Mouse (Mus musculus): Measurements from ENCODE around the gene Capg. TPM values are rescaled to one million over a fixed set of nuclear protein-coding genes. Genes with fewer than 3 reads are reported as not detected.
A peak's percentile ranks its signal among the peaks of the same experiment; 100 is the strongest.

The Capg gene
- polyA plus RNA-seq (2012; rRNA removed) = 49.1 and 50.6 TPM in 2 replicates

DNA sequence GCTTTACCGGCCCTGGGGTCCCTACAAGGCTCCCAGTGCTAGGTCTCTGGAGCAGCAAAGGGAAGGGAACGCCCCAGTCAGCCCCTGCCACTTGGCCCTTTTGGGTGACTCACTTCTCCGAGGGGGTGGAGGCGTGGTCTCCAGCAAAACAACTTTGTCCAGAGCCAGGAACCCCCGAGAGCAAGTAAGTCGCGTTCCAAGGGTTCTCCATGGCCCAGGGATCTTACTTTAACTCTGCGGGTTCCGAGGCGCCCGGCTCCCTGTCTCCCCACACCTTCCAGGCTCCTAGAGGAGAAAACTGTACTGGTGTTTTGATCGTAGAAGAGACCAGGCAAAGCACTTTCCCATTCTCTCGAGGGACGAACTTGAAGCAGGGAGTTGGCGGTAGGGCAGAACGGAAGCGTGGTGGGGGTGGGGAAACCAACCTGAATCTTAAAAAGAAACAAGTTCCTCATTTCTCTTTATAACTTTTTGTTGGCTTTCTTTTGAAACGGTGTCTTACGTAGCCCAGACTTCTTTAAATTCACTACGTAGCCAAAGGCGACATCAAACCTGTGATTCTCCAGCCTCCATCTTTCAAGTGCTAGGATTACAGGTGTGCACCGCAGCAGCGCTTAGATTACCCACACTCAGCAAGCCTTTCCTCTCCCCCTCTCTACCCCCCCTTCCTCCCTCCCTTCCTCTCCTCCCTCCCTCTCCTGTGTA, at the start of gene Capg:
Gene Capg (plus strand): TSS at position 109 of the 705 bp plus-strand sequence.
- peak within 1 kb of the TSS; percentile 42 for H3K4me3 ChIP-seq (ENCODE audit: control insufficient read depth, insufficient read depth, low read length)
- peaks cover 22% of the 10 kb centered on the region for H3K4me1 ChIP-seq (replicated peaks; ENCODE audit: control insufficient read depth, insufficient read depth, low read length)
- under 1% methylated on average over 23 of the region's 23 CpGs for WGBS
- no peak for TF ChIP-seq CTCF (IDR thresholded peaks at IDR 0.05; ENCODE audit: borderline replicate concordance, control insufficient read depth, extremely low read depth, insufficient read depth, low read length, poor library complexity)
- no peak for TF ChIP-seq POLR2A (IDR thresholded peaks at IDR 0.05; ENCODE audit: control insufficient read depth, extremely low read depth, insufficient read depth, low read length, poor library complexity)
- peak; percentile 58 for DNase-seq
- H3K27ac ChIP-seq (ENCODE audit: control insufficient read depth, insufficient read depth, low read length) = peak within 1 kb of the TSS; percentile 83
- H3K36me3 ChIP-seq (ENCODE audit: control insufficient read depth, insufficient read depth, low read length) = no peaks in the 10 kb centered on the region
- H3K27me3 ChIP-seq (ENCODE audit: control insufficient read depth, insufficient read depth, low read length) = no peaks in the 10 kb centered on the region

DNA sequence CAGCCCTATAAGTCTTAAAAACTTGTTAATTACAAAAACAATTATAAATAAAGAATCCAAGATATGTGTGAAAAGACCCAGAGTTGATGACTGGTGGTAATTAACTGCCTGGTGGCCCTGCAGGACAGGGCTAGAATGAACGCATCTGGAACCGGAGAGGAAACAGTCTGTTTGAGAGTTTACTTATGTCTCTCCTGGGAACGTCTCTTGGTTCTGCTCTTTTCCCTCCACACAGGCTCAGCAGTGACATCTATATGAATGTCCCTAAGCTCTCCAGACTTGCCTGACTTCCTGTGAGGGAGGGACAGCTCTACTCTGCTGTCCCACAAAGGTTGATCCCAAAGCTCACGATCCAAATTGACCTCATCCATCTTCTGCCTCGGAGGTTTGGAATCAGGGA, 45.2 kb upstream of the Capg start:
- Histone ChIP-seq H3K36me3 (ENCODE audit: control insufficient read depth, insufficient read depth, low read length) (no peaks in the 10 kb centered on the region), H3K4me1 (replicated peaks; ENCODE audit: control insufficient read depth, insufficient read depth, low read length) (0 out of 2 replicates have a peak, but pooled peaks cover 2% of the 10 kb centered on the region), H3K4me3 (ENCODE audit: control insufficient read depth, insufficient read depth, low read length) (no peak overlapping the region), H3K27me3 (ENCODE audit: control insufficient read depth, insufficient read depth, low read length) (no peaks in the 10 kb centered on the region), H3K27ac (ENCODE audit: control insufficient read depth, insufficient read depth, low read length) (no peak overlapping the region)
- TF ChIP-seq POLR2A (IDR thresholded peaks at IDR 0.05; ENCODE audit: control insufficient read depth, extremely low read depth, insufficient read depth, low read length, poor library complexity) = no peak
- TF ChIP-seq CTCF (IDR thresholded peaks at IDR 0.05; ENCODE audit: borderline replicate concordance, control insufficient read depth, extremely low read depth, insufficient read depth, low read length, poor library complexity) = no peak
- no peak for DNase-seq
- 90% methylated on average over 5 of the region's 5 CpGs for WGBS

DNA sequence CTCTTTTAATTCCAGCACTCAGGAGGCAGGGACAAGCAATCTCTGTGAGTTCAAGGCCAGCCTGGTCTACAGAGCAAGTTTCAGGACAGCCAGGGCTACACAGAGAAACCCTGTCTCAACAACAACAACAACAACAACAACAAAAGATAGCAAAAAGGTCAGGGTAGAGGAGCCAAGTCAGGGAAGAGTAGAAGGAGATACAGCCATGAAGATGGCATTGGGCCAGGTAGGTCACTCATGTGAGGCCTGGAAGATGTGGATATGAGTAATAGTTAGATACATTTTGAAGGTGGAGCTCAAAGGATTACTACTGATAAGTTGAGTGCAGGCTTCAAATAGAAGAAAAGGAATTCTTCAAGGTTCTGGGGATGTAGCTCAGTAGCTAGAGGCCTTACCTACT, 40.9 kb upstream of the Capg start:
- Histone ChIP-seq H3K27ac (ENCODE audit: control insufficient read depth, insufficient read depth, low read length) (no peak overlapping the region), H3K4me3 (ENCODE audit: control insufficient read depth, insufficient read depth, low read length) (no peak overlapping the region), H3K27me3 (ENCODE audit: control insufficient read depth, insufficient read depth, low read length) (no peaks in the 10 kb centered on the region), H3K36me3 (ENCODE audit: control insufficient read depth, insufficient read depth, low read length) (no peaks in the 10 kb centered on the region), H3K4me1 (replicated peaks; ENCODE audit: control insufficient read depth, insufficient read depth, low read length) (no peaks in the 10 kb centered on the region)
- TF ChIP-seq CTCF (IDR thresholded peaks at IDR 0.05; ENCODE audit: borderline replicate concordance, control insufficient read depth, extremely low read depth, insufficient read depth, low read length, poor library complexity) (no peak), POLR2A (IDR thresholded peaks at IDR 0.05; ENCODE audit: control insufficient read depth, extremely low read depth, insufficient read depth, low read length, poor library complexity) (no peak)
- no peak for DNase-seq

DNA sequence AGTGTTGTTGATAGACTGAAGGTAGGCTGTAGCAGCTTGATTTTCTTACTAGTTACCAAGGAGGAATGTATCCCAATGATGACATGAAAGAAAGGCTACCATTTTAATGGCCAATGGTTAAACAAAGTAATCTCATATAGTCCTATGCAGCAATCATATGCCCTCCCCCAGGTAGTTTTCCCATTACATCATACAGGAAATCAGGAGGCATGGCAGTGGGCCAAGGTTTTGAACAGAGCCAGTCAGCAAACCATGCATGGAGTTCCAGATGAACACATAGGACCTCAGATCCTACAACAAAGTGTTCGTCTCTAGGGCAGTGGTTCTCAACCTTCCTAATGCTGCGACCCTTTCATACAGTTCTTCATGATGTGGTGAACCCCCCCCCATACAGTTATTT, 40.3 kb upstream of the Capg start:
- H3K27ac ChIP-seq (ENCODE audit: control insufficient read depth, insufficient read depth, low read length) = no peak overlapping the region
- DNase-seq = no peak
- TF ChIP-seq POLR2A (IDR thresholded peaks at IDR 0.05; ENCODE audit: control insufficient read depth, extremely low read depth, insufficient read depth, low read length, poor library complexity) = no peak
- WGBS = 87% methylated on average over 2 of the region's 2 CpGs
- H3K4me1 ChIP-seq (replicated peaks; ENCODE audit: control insufficient read depth, insufficient read depth, low read length) = no peaks in the 10 kb centered on the region
- no peaks in the 10 kb centered on the region for H3K27me3 ChIP-seq (ENCODE audit: control insufficient read depth, insufficient read depth, low read length)
- no peaks in the 10 kb centered on the region for H3K36me3 ChIP-seq (ENCODE audit: control insufficient read depth, insufficient read depth, low read length)
- no peak overlapping the region for H3K4me3 ChIP-seq (ENCODE audit: control insufficient read depth, insufficient read depth, low read length)

DNA sequence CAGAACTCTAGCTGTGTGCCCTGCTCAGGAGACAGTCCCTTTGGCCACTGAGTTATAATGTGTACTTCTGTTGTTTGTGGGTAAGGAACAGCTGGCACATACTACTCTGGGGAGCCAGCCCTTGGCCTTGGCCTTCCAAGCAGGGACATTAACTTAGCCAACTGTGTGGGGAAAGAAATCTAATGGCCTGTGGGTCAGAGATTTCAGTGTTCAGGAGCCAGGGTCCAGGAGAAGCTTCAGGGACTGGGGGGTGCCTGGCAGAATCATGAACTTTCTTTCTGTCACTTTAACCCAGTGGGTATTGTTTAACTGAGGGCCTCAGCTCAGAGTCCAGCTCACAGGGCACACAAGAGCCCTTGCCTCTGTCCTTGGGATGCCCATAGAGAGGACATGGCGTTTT, 38.1 kb upstream of the Capg start:
- no peak overlapping the region for H3K4me3 ChIP-seq (ENCODE audit: control insufficient read depth, insufficient read depth, low read length)
- no peak overlapping the region for H3K27ac ChIP-seq (ENCODE audit: control insufficient read depth, insufficient read depth, low read length)
- no peaks in the 10 kb centered on the region for H3K36me3 ChIP-seq (ENCODE audit: control insufficient read depth, insufficient read depth, low read length)
- WGBS = 95% methylated on average over 1 of the region's 1 CpGs
- no peak for DNase-seq
- no peaks in the 10 kb centered on the region for H3K27me3 ChIP-seq (ENCODE audit: control insufficient read depth, insufficient read depth, low read length)
- no peaks in the 10 kb centered on the region for H3K4me1 ChIP-seq (replicated peaks; ENCODE audit: control insufficient read depth, insufficient read depth, low read length)
- no peak for TF ChIP-seq CTCF (IDR thresholded peaks at IDR 0.05; ENCODE audit: borderline replicate concordance, control insufficient read depth, extremely low read depth, insufficient read depth, low read length, poor library complexity)
- TF ChIP-seq POLR2A (IDR thresholded peaks at IDR 0.05; ENCODE audit: control insufficient read depth, extremely low read depth, insufficient read depth, low read length, poor library complexity) = no peak

DNA sequence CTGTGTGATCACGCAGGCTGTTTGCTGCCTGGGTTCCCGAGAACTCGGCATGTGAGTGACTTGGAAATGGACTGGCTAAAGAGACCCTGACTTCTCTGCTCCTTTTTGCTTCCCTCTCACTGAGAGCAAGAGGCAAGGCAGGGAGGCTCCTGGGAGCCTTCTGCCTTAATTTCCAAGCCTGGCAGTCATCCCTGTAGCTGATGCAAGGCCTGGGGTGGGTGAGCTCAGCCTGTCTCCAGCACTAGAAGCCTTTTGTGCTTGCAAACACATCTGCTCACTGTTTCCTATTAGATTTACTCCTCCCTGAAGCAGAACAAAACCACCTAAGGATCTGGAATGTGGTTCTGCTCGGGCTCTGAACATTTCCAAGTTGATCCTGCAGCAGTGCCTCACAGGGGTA, 35.6 kb upstream of the Capg start:
- no peak for DNase-seq
- TF ChIP-seq CTCF (IDR thresholded peaks at IDR 0.05; ENCODE audit: borderline replicate concordance, control insufficient read depth, extremely low read depth, insufficient read depth, low read length, poor library complexity) (no peak), POLR2A (IDR thresholded peaks at IDR 0.05; ENCODE audit: control insufficient read depth, extremely low read depth, insufficient read depth, low read length, poor library complexity) (no peak)
- H3K4me1 ChIP-seq (replicated peaks; ENCODE audit: control insufficient read depth, insufficient read depth, low read length) = peaks cover 13% of the 10 kb centered on the region
- 86% methylated on average over 4 of the region's 4 CpGs for WGBS
- H3K4me3 ChIP-seq (ENCODE audit: control insufficient read depth, insufficient read depth, low read length) = no peak overlapping the region
- no peaks in the 10 kb centered on the region for H3K36me3 ChIP-seq (ENCODE audit: control insufficient read depth, insufficient read depth, low read length)
- no peak overlapping the region for H3K27ac ChIP-seq (ENCODE audit: control insufficient read depth, insufficient read depth, low read length)
- H3K27me3 ChIP-seq (ENCODE audit: control insufficient read depth, insufficient read depth, low read length) = no peaks in the 10 kb centered on the region
